Comparison of ENCODE assay signal across 8 mouse cellular contexts in genomic region chr2:166030256-166030995, GRCm38 (mm10). TPM values are rescaled to one million over a fixed set of nuclear protein-coding genes. Genes with fewer than 3 reads are reported as not detected.
A peak's percentile ranks its signal among the peaks of the same experiment; 100 is the strongest.
DNase-seq lines count a peak whose midpoint lies in the region; ATAC-seq and TF ChIP-seq lines count a peak whose summit lies in the region.

No protein-coding gene starts in this region.

- ATAC-seq in inflammation-experienced regulatory T-cells, adult 6 months, result peak; percentile 49
- ATAC-seq in stomach, embryonic 15.5 days (ENCODE audit: insufficient read depth, low FRiP score, low read depth), result no peak

- TF ChIP-seq POLR2A in embryonic fibroblast, embryonic 13.5 days (IDR thresholded peaks at IDR 0.05; ENCODE audit: low read depth, low read length), result no peak

- 3% methylated on average over 13 of the region's 13 CpGs for WGBS in stomach, embryonic 15.5 days

- H3K9me3 ChIP-seq in stomach, embryonic 15.5 days, result no peaks in the 10 kb centered on the region

- H3K4me1 ChIP-seq in embryonic fibroblast, embryonic 13.5 days (ENCODE audit: control insufficient read depth, insufficient read depth, low read length), result peaks cover 2% of the 10 kb centered on the region; the same call in 1 of the 2 replicates
- H3K4me1 ChIP-seq in stomach, embryonic 15.5 days, result peaks cover 30% of the 10 kb centered on the region

- H3K27me3 ChIP-seq in stomach, embryonic 15.5 days (replicated peaks), result no peaks in the 10 kb centered on the region

- no peak for TF ChIP-seq CTCF in embryonic fibroblast, embryonic 13.5 days (IDR thresholded peaks at IDR 0.05; ENCODE audit: borderline replicate concordance, insufficient read depth, low read length)

- H3K4me2 ChIP-seq in stomach, embryonic 15.5 days, result peak overlapping the region; percentile 54

- peak overlapping the region; percentile 54 for H3K27ac ChIP-seq in embryonic fibroblast, embryonic 13.5 days (ENCODE audit: insufficient read depth, low read length)
- H3K27ac ChIP-seq in stomach, embryonic 15.5 days, result peak overlapping the region; percentile 96

- no peaks in the 10 kb centered on the region for H3K36me3 ChIP-seq in stomach, embryonic 15.5 days

- H3K4me3 ChIP-seq in embryonic fibroblast, embryonic 13.5 days (ENCODE audit: insufficient read depth, low read length), result peak overlapping the region; percentile 21
- peak overlapping the region; percentile 26 for H3K4me3 ChIP-seq in stomach, embryonic 15.5 days (replicated peaks)

- no peak overlapping the region; the same call in 1 of the 2 replicates for H3K9ac ChIP-seq in stomach, embryonic 15.5 days

- intact Hi-C loops in left cerebral cortex, postnatal 25 days (cut with DNase I), result loop anchor here (5.0 kb wide), 1 partner anchor 38 kb away; the partner anchor contains the start of gene Ncoa3
- intact Hi-C loops in left cerebral cortex, postnatal 36 days (cut with DNase I), result loop anchor here (5.0 kb wide), 1 partner anchor 38 kb away; the partner anchor contains the start of gene Ncoa3

- DNase-seq in retina, postnatal 1 day, result peak; percentile 24
- no peak for DNase-seq in retina, embryonic 14.5 days (ENCODE audit: low spot score)
- peak; percentile 28 for DNase-seq in lung, postnatal 14 days
- no peak for DNase-seq in left cerebral cortex, postnatal 25 days (ENCODE audit: low spot score in 2 of 2)
- DNase-seq in left cerebral cortex, postnatal 36 days (ENCODE audit: low spot score in 2 of 2), result no peak

RNA-seq across cellular contexts. Expression of gene Ncoa3, which starts 38.0 kb away (rescaled TPM):
- polyA plus RNA-seq in embryonic fibroblast, embryonic 13.5 days (2011; ENCODE audit: insufficient read length, low read depth, missing spikeins), result 21.6 and 27.2 TPM in 2 replicates
- polyA plus RNA-seq in inflammation-experienced regulatory T-cells, adult 6 months (2017; shearing (Covaris generic)), result 10 to 100 TPM; 36.0 to 74.1 (median 67.4) TPM
- 12.9 and 14.1 TPM in 2 replicates for polyA plus RNA-seq in stomach, embryonic 15.5 days (2015; fragmentation: Nextera tagmentation; extraction: Ambion mirVana)
- total RNA-seq in left cerebral cortex, postnatal 25 days (2021), result 10 to 100 TPM; 34.9 to 37.9 TPM
- 10 to 100 TPM; 27.9 to 36.6 TPM for total RNA-seq in left cerebral cortex, postnatal 36 days (2021)

Comparison
In these comparisons a context has a peak if more than half of its experiments do, and no peak if none do; other contexts are left out.
1. DNase-seq: peak in retina, postnatal 1 day (single experiment) and lung, postnatal 14 days (single experiment); none in retina, embryonic 14.5 days (single experiment), left cerebral cortex, postnatal 25 days (0 of 2) and left cerebral cortex, postnatal 36 days (0 of 2).